Mouse (Mus musculus): ENCODE measurements around the gene Bri3. TPM values are rescaled to one million over a fixed set of nuclear protein-coding genes. Genes with fewer than 3 reads are reported as not detected.
"Not testable (repeated sequence)": the region's sequence is repeated elsewhere in the genome, so short reads cannot be mapped to it uniquely, and the experiment has no call there.

The Bri3 gene
- polyA plus RNA-seq, 1 experiment, result 154 TPM

- H3K27me3 ChIP-seq (ENCODE audit: control insufficient read depth, insufficient read depth, low read length), result no peaks in the 10 kb centered on the region
- H3K4me1 ChIP-seq (ENCODE audit: control insufficient read depth, insufficient read depth, insufficient read length, low read length), result peaks cover 14% of the 10 kb centered on the region; the same call in 1 of the 2 replicates
- no peak overlapping the region for H3K27ac ChIP-seq (ENCODE audit: insufficient read depth, low read depth, low read length)
- no peaks in the 10 kb centered on the region; the same call in 1 of the 2 replicates for H3K36me3 ChIP-seq (ENCODE audit: control insufficient read depth, insufficient read depth, low read length)
- TF ChIP-seq CTCF (IDR thresholded peaks at IDR 0.05; ENCODE audit: extremely low read depth, insufficient read length, insufficient replicate concordance, low read depth, low read length) (no peak), POLR2A (IDR thresholded peaks at IDR 0.05; ENCODE audit: low read depth, low read length) (no peak)
- H3K4me3 ChIP-seq (ENCODE audit: low read depth, low read length), result no peak overlapping the region
- 24% methylated on average over 11 of the region's 11 CpGs for WGBS
Measured at GRCm38 (mm10) chr5:144334010-144334409, 89.8 kb downstream of the Bri3 start.

DNA sequence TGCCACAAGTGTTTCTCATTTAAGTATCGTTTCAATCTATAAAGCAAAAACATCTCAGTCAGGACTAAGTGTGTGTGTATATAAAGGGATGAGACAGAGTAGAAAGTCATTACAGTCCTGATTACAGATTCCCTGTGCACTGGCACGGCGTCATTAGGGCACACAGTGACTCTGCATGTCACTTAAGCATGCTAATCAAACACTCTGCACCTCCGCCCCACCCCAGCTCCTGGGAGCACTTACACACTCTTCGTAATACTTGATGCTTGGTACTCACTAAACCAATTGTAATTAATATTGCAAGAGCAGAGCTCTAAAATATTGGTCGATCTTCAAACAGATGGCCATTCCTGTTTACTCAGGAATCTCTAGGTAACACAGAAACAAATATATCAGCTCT is 91.1 kb downstream of the Bri3 start:
- H3K4me3 ChIP-seq (ENCODE audit: low read depth, low read length); H3K27me3 ChIP-seq (ENCODE audit: control insufficient read depth, insufficient read depth, low read length); H3K27ac ChIP-seq (ENCODE audit: insufficient read depth, low read depth, low read length); H3K36me3 ChIP-seq (ENCODE audit: control insufficient read depth, insufficient read depth, low read length): not testable (repeated sequence)
- 24% methylated on average over 6 of the region's 6 CpGs for WGBS
- peaks cover 18% of the 10 kb centered on the region; the same call in 1 of the 2 replicates for H3K4me1 ChIP-seq (ENCODE audit: control insufficient read depth, insufficient read depth, insufficient read length, low read length)

GRCm38 (mm10) chr5:144338787-144339186 is 94.5 kb downstream of the Bri3 start:
- H3K4me3 ChIP-seq (ENCODE audit: low read depth, low read length), result no peak overlapping the region
- WGBS, result 27% methylated on average over 1 of the region's 1 CpGs
- H3K27me3 ChIP-seq (ENCODE audit: control insufficient read depth, insufficient read depth, low read length), result no peaks in the 10 kb centered on the region
- peaks cover 29% of the 10 kb centered on the region; the same call in 1 of the 2 replicates for H3K4me1 ChIP-seq (ENCODE audit: control insufficient read depth, insufficient read depth, insufficient read length, low read length)
- H3K36me3 ChIP-seq (ENCODE audit: control insufficient read depth, insufficient read depth, low read length), result no peaks in the 10 kb centered on the region
- no peak overlapping the region for H3K27ac ChIP-seq (ENCODE audit: insufficient read depth, low read depth, low read length)
- no peak for TF ChIP-seq POLR2A (IDR thresholded peaks at IDR 0.05; ENCODE audit: low read depth, low read length)
- no peak for TF ChIP-seq CTCF (IDR thresholded peaks at IDR 0.05; ENCODE audit: extremely low read depth, insufficient read length, insufficient replicate concordance, low read depth, low read length)

GRCm38 (mm10) chr5:144341085-144341484 is 96.8 kb downstream of the Bri3 start:
- WGBS, result 28% methylated on average over 1 of the region's 1 CpGs

GRCm38 (mm10) chr5:144344592-144344991 is 100.4 kb downstream of the Bri3 start:
- Histone ChIP-seq H3K4me3 (ENCODE audit: low read depth, low read length) (no peak overlapping the region), H3K27ac (ENCODE audit: insufficient read depth, low read depth, low read length) (0 out of 2 replicates have a peak overlapping the region, but pooled peaks have one; percentile 12), H3K36me3 (ENCODE audit: control insufficient read depth, insufficient read depth, low read length) (no peaks in the 10 kb centered on the region), H3K27me3 (ENCODE audit: control insufficient read depth, insufficient read depth, low read length) (no peaks in the 10 kb centered on the region), H3K4me1 (ENCODE audit: control insufficient read depth, insufficient read depth, insufficient read length, low read length) (peaks cover 25% of the 10 kb centered on the region; the same call in 1 of the 2 replicates)
- TF ChIP-seq POLR2A (IDR thresholded peaks at IDR 0.05; ENCODE audit: low read depth, low read length) (no peak), CTCF (IDR thresholded peaks at IDR 0.05; ENCODE audit: extremely low read depth, insufficient read length, insufficient replicate concordance, low read depth, low read length) (no peak)
- 33% methylated on average over 6 of the region's 6 CpGs for WGBS

More at GRCm38 (mm10) chr5:144341085-144341484, 96.8 kb downstream of the Bri3 start:
- Histone ChIP-seq H3K27ac (ENCODE audit: insufficient read depth, low read depth, low read length) (no peak overlapping the region), H3K4me1 (ENCODE audit: control insufficient read depth, insufficient read depth, insufficient read length, low read length) (peaks cover 30% of the 10 kb centered on the region; the same call in 1 of the 2 replicates), H3K4me3 (ENCODE audit: low read depth, low read length) (no peak overlapping the region), H3K36me3 (ENCODE audit: control insufficient read depth, insufficient read depth, low read length) (no peaks in the 10 kb centered on the region), H3K27me3 (ENCODE audit: control insufficient read depth, insufficient read depth, low read length) (no peaks in the 10 kb centered on the region)
- no peak for TF ChIP-seq CTCF (IDR thresholded peaks at IDR 0.05; ENCODE audit: extremely low read depth, insufficient read length, insufficient replicate concordance, low read depth, low read length)
- TF ChIP-seq POLR2A (IDR thresholded peaks at IDR 0.05; ENCODE audit: low read depth, low read length), result no peak

DNA sequence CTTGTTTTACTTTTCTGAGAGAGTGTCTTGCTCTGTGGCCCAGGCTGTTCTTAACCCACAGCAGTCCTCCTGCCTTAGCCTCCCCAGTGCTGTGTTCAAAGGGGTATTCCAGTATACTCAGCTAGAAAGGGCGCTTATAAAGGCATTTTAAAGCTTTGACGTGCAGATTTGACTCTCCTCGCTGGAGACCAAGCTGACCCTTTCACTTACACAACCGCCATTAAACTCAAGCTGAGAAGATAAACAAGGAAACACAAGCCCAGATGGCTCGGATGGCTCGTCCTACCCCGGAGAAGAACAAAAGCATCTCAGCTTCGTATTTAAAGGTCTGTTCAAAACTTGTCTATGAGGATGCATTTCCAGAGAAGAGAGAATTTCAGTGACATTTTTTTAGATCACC is 106.9 kb downstream of the Bri3 start:
- no peak overlapping the region for H3K27ac ChIP-seq (ENCODE audit: insufficient read depth, low read depth, low read length)
- H3K27me3 ChIP-seq (ENCODE audit: control insufficient read depth, insufficient read depth, low read length), result no peaks in the 10 kb centered on the region
- TF ChIP-seq CTCF (IDR thresholded peaks at IDR 0.05; ENCODE audit: extremely low read depth, insufficient read length, insufficient replicate concordance, low read depth, low read length) (no peak), POLR2A (IDR thresholded peaks at IDR 0.05; ENCODE audit: low read depth, low read length) (no peak)
- H3K4me3 ChIP-seq (ENCODE audit: low read depth, low read length), result no peak overlapping the region
- peaks cover 9% of the 10 kb centered on the region for H3K4me1 ChIP-seq (ENCODE audit: control insufficient read depth, insufficient read depth, insufficient read length, low read length)
- no peaks in the 10 kb centered on the region for H3K36me3 ChIP-seq (ENCODE audit: control insufficient read depth, insufficient read depth, low read length)
- WGBS, result 25% methylated on average over 8 of the region's 8 CpGs

GRCm38 (mm10) chr5:144352250-144353047 is 108.2 kb downstream of the Bri3 start:
- no peaks in the 10 kb centered on the region for H3K36me3 ChIP-seq (ENCODE audit: control insufficient read depth, insufficient read depth, low read length)
- WGBS, result 54% methylated on average over 9 of the region's 9 CpGs
- TF ChIP-seq POLR2A (IDR thresholded peaks at IDR 0.05; ENCODE audit: low read depth, low read length), result no peak
- no peaks in the 10 kb centered on the region for H3K27me3 ChIP-seq (ENCODE audit: control insufficient read depth, insufficient read depth, low read length)
- no peak overlapping the region for H3K4me3 ChIP-seq (ENCODE audit: low read depth, low read length)
- peak overlapping the region; percentile 39; the same call in 1 of the 2 replicates for H3K27ac ChIP-seq (ENCODE audit: insufficient read depth, low read depth, low read length)
- H3K4me1 ChIP-seq (ENCODE audit: control insufficient read depth, insufficient read depth, insufficient read length, low read length), result peaks cover 9% of the 10 kb centered on the region

All from small intestine, adult 2 months (tissue).